Mouse (Mus musculus): ENCODE results near the gene Rtn1.

GRCm38 (mm10) chr12:72408954-72409353, at the start of gene Rtn1:
- TF ChIP-seq MYOD1 (IDR thresholded peaks at IDR 0.05; ENCODE audit: control insufficient read depth in 1 of 3, insufficient read length in 2 of 3, low read depth in 2 of 3) (no peak), POLR2AphosphoS2 (IDR thresholded peaks at IDR 0.05; ENCODE audit: insufficient read length, low read depth) (no peak), POLR2A (IDR thresholded peaks at IDR 0.05; ENCODE audit: insufficient read length, low read depth) (no peak), USF1 (IDR thresholded peaks at IDR 0.05; ENCODE audit: low read depth) (no peak), MAX (IDR thresholded peaks at IDR 0.05; ENCODE audit: low read depth) (no peak), TCF3 (IDR thresholded peaks at IDR 0.05; ENCODE audit: insufficient read length, low read depth) (no peak), MYOG (IDR thresholded peaks at IDR 0.05; ENCODE audit: control insufficient read depth in 1 of 3, insufficient read depth in 1 of 3, insufficient read length in 2 of 3, low read depth in 2 of 3) (no peak), E2F4 (IDR thresholded peaks at IDR 0.05; ENCODE audit: insufficient read depth) (no peak)

Measured in myocyte (in vitro differentiated cells).